Mouse (Mus musculus) heart, embryonic 15.5 days (tissue): ENCODE results near the gene Ltbp2. TPM values are rescaled to one million over a fixed set of nuclear protein-coding genes. Genes with fewer than 3 reads are reported as not detected.

Source experiments
- ATAC-seq: fragments of 200-750 bp; cut with Nextera tagmentation; replicated peaks from 2 replicates; pipeline ENCODE4 v1.8.0; 2017; ENCODE audit warnings: low read depth, moderate TSS enrichment; ENCODE audit not compliant: insufficient number of reproducible peaks, insufficient read depth, low FRiP score
- H3K27ac ChIP-seq: fragments of 300-500 bp; sonication (generic); 2 replicates; pipeline ENCODE4 v1.5.1; 2015; ENCODE audit warnings: mild to moderate bottlenecking, inconsistent platforms
- H3K27me3 ChIP-seq: fragments of 300-500 bp; sonication (generic); 2 replicates; pipeline ENCODE4 v1.6.1; 2015; ENCODE audit warnings: inconsistent platforms
- H3K36me3 ChIP-seq: fragments of 300-500 bp; sonication (generic); 2 replicates; pipeline ENCODE4 v1.6.1; 2015; ENCODE audit warnings: mild to moderate bottlenecking, inconsistent platforms
- H3K4me1 ChIP-seq: fragments of 300-500 bp; sonication (generic); replicated peaks from 2 replicates; pipeline ENCODE4 v1.6.1; 2015; ENCODE audit warnings: inconsistent platforms
- H3K4me2 ChIP-seq: fragments of 300-500 bp; sonication (generic); 2 replicates; pipeline ENCODE4 v1.6.1; 2015; ENCODE audit warnings: inconsistent platforms, mild to moderate bottlenecking, moderate library complexity
- H3K4me3 ChIP-seq: fragments of 300-500 bp; sonication (generic); 2 replicates; pipeline ENCODE4 v1.5.1; 2015; ENCODE audit warnings: mild to moderate bottlenecking, inconsistent platforms
- H3K9ac ChIP-seq: fragments of 300-500 bp; sonication (generic); 2 replicates; pipeline ENCODE4 v1.6.1; 2015; ENCODE audit warnings: mild to moderate bottlenecking, inconsistent platforms
- H3K9me3 ChIP-seq: fragments of 300-500 bp; sonication (generic); replicated peaks from 2 replicates; pipeline ENCODE4 v1.6.1; 2016; ENCODE audit warnings: inconsistent platforms
- WGBS: fragments of 180-500 bp; shearing (Covaris S2); methylation state at CpG from one replicate; pipeline ENCODE4 v1.1.7; 2015; ENCODE audit warnings: mixed read lengths; 5-methylcytosine and 5-hydroxymethylcytosine counted together
- polyA plus RNA-seq: library from polyadenylated mRNA; unstranded; fragments of >200 nt; fragmentation: Nextera tagmentation; extraction: Ambion mirVana; gene quantifications from 2 replicates; pipeline ENCODE4 v1.2.1, GENCODE M21; 2015

Gene Ltbp2
- 5.3 and 10.2 TPM in 2 replicates for polyA plus RNA-seq

GRCm38 (mm10) chr12:84876481-84877121 is at the start of gene Ltbp2:
Gene Ltbp2 (minus strand): TSS chr12:84876532.
- H3K9ac ChIP-seq, result peak within 1 kb of the TSS; percentile 6
- H3K9me3 ChIP-seq, result no peaks in the 10 kb centered on the region
- under 1% methylated on average over 34 of the region's 34 CpGs for WGBS
- peaks cover 16% of the 10 kb centered on the region for H3K4me1 ChIP-seq
- peak within 1 kb of the TSS; percentile 48 for H3K4me3 ChIP-seq
- H3K27ac ChIP-seq, result no peak within 1 kb of the TSS
- H3K27me3 ChIP-seq, result peaks cover 56% of the 10 kb centered on the region
- peak within 1 kb of the TSS; percentile 73 for H3K4me2 ChIP-seq
- ATAC-seq, result peak; percentile 68; the same call in 1 of the 2 replicates
- no peaks in the 10 kb centered on the region for H3K36me3 ChIP-seq

GRCm38 (mm10) chr12:84924324-84924723 is 48.0 kb upstream of the Ltbp2 start:
- Histone ChIP-seq H3K9ac (no peak overlapping the region), H3K36me3 (peaks cover 58% of the 10 kb centered on the region), H3K27ac (no peak overlapping the region), H3K4me3 (no peak overlapping the region), H3K9me3 (no peaks in the 10 kb centered on the region), H3K4me1 (peaks cover 4% of the 10 kb centered on the region; the same call in 1 of the 2 replicates), H3K4me2 (no peak overlapping the region), H3K27me3 (no peaks in the 10 kb centered on the region)
- WGBS, result 88% methylated on average over 5 of the region's 5 CpGs
- no peak for ATAC-seq

- Histone ChIP-seq H3K9ac (no peak overlapping the region), H3K27me3 (no peaks in the 10 kb centered on the region), H3K4me1 (peaks cover 4% of the 10 kb centered on the region; the same call in 1 of the 2 replicates), H3K27ac (peak overlapping the region; percentile 60), H3K4me2 (peak overlapping the region; percentile 25), H3K36me3 (peaks cover 56% of the 10 kb centered on the region), H3K9me3 (no peaks in the 10 kb centered on the region), H3K4me3 (peak overlapping the region; percentile 8)
- ATAC-seq, result peak; percentile 60; the same call in 1 of the 2 replicates
- WGBS, result 56% methylated on average over 8 of the region's 8 CpGs
These were observed 45.6 kb upstream of the Ltbp2 start for GRCm38 (mm10) chr12:84921881-84922419.

- H3K9ac ChIP-seq, result no peak overlapping the region
- H3K4me3 ChIP-seq, result no peak overlapping the region
- peaks cover 31% of the 10 kb centered on the region; the same call in 1 of the 2 replicates for H3K36me3 ChIP-seq
- H3K27ac ChIP-seq, result no peak overlapping the region
- no peak for ATAC-seq
- no peaks in the 10 kb centered on the region for H3K9me3 ChIP-seq
- no peak overlapping the region for H3K4me2 ChIP-seq
- H3K27me3 ChIP-seq, result no peaks in the 10 kb centered on the region
- 86% methylated on average over 6 of the region's 6 CpGs for WGBS
- H3K4me1 ChIP-seq, result peaks cover 9% of the 10 kb centered on the region
These were observed 42.5 kb upstream of the Ltbp2 start for GRCm38 (mm10) chr12:84918809-84919208.

- no peak overlapping the region for H3K4me3 ChIP-seq
- no peak overlapping the region for H3K27ac ChIP-seq
- peaks cover 26% of the 10 kb centered on the region; the same call in 1 of the 2 replicates for H3K36me3 ChIP-seq
- H3K9ac ChIP-seq, result no peak overlapping the region
- ATAC-seq, result no peak
- peaks cover 9% of the 10 kb centered on the region for H3K4me1 ChIP-seq
- no peaks in the 10 kb centered on the region for H3K9me3 ChIP-seq
- H3K27me3 ChIP-seq, result no peaks in the 10 kb centered on the region
- no peak overlapping the region for H3K4me2 ChIP-seq
- WGBS, result 60% methylated on average over 3 of the region's 3 CpGs
These were observed 41.5 kb upstream of the Ltbp2 start for GRCm38 (mm10) chr12:84917799-84918198.

- no peaks in the 10 kb centered on the region for H3K27me3 ChIP-seq
- no peak overlapping the region for H3K9ac ChIP-seq
- H3K4me3 ChIP-seq, result no peak overlapping the region
- no peaks in the 10 kb centered on the region for H3K9me3 ChIP-seq
- H3K36me3 ChIP-seq, result peaks cover 20% of the 10 kb centered on the region; the same call in 1 of the 2 replicates
- H3K27ac ChIP-seq, result no peak overlapping the region
- 84% methylated on average over 5 of the region's 5 CpGs for WGBS
- H3K4me1 ChIP-seq, result peaks cover 5% of the 10 kb centered on the region
- H3K4me2 ChIP-seq, result no peak overlapping the region
- no peak for ATAC-seq
These were observed 38.6 kb upstream of the Ltbp2 start for GRCm38 (mm10) chr12:84914959-84915358.

- WGBS, result 72% methylated on average over 4 of the region's 4 CpGs
These were observed 36.3 kb upstream of the Ltbp2 start for GRCm38 (mm10) chr12:84912652-84913104.

GRCm38 (mm10) chr12:84911640-84912039 is 35.3 kb upstream of the Ltbp2 start:
- no peaks in the 10 kb centered on the region for H3K36me3 ChIP-seq
- no peak overlapping the region for H3K4me3 ChIP-seq
- H3K27me3 ChIP-seq, result no peaks in the 10 kb centered on the region
- 87% methylated on average over 2 of the region's 2 CpGs for WGBS
- ATAC-seq, result no peak
- H3K9me3 ChIP-seq, result no peaks in the 10 kb centered on the region
- no peak overlapping the region for H3K9ac ChIP-seq
- no peak overlapping the region for H3K4me2 ChIP-seq
- peaks cover 22% of the 10 kb centered on the region for H3K4me1 ChIP-seq
- H3K27ac ChIP-seq, result no peak overlapping the region

More at GRCm38 (mm10) chr12:84912652-84913104, 36.3 kb upstream of the Ltbp2 start:
- no peak for ATAC-seq
- Histone ChIP-seq H3K27ac (no peak overlapping the region), H3K27me3 (no peaks in the 10 kb centered on the region), H3K4me1 (peaks cover 15% of the 10 kb centered on the region), H3K9ac (no peak overlapping the region), H3K4me2 (no peak overlapping the region), H3K9me3 (no peaks in the 10 kb centered on the region), H3K4me3 (no peak overlapping the region), H3K36me3 (no peaks in the 10 kb centered on the region)

- H3K36me3 ChIP-seq, result no peaks in the 10 kb centered on the region
- H3K9me3 ChIP-seq, result no peaks in the 10 kb centered on the region
- no peaks in the 10 kb centered on the region for H3K27me3 ChIP-seq
- 92% methylated on average over 4 of the region's 4 CpGs for WGBS
- no peak overlapping the region for H3K9ac ChIP-seq
- H3K27ac ChIP-seq, result no peak overlapping the region
- no peak overlapping the region for H3K4me2 ChIP-seq
- H3K4me1 ChIP-seq, result peaks cover 22% of the 10 kb centered on the region
- H3K4me3 ChIP-seq, result no peak overlapping the region
- no peak for ATAC-seq
These were observed 33.7 kb upstream of the Ltbp2 start for GRCm38 (mm10) chr12:84910066-84910465.

- Histone ChIP-seq H3K4me1 (peaks cover 17% of the 10 kb centered on the region), H3K9me3 (no peaks in the 10 kb centered on the region), H3K4me3 (no peak overlapping the region), H3K27ac (peak overlapping the region; percentile 75), H3K9ac (no peak overlapping the region), H3K4me2 (no peak overlapping the region), H3K36me3 (no peaks in the 10 kb centered on the region), H3K27me3 (no peaks in the 10 kb centered on the region)
- ATAC-seq, result peak; percentile 78
- 47% methylated on average over 10 of the region's 10 CpGs for WGBS
These were observed 31.5 kb upstream of the Ltbp2 start for GRCm38 (mm10) chr12:84907627-84908480.

GRCm38 (mm10) chr12:84907024-84907626 is 30.8 kb upstream of the Ltbp2 start:
- 67% methylated on average over 12 of the region's 12 CpGs for WGBS
- no peak overlapping the region for H3K9ac ChIP-seq
- ATAC-seq, result peak; percentile 15; the same call in 1 of the 2 replicates

More at GRCm38 (mm10) chr12:84907024-84907626, 30.8 kb upstream of the Ltbp2 start:
- Histone ChIP-seq H3K27me3 (no peaks in the 10 kb centered on the region), H3K4me3 (no peak overlapping the region), H3K27ac (peak overlapping the region; percentile 75), H3K36me3 (no peaks in the 10 kb centered on the region), H3K4me1 (peaks cover 17% of the 10 kb centered on the region), H3K4me2 (no peak overlapping the region), H3K9me3 (no peaks in the 10 kb centered on the region)
